Mouse (Mus musculus) layer of hippocampus, adult 8-10 months (tissue): ENCODE results near the gene Il5. TPM values are rescaled to one million over a fixed set of nuclear protein-coding genes. Genes with fewer than 3 reads are reported as not detected.
"Not testable (repeated sequence)": the region's sequence is repeated elsewhere in the genome, so short reads cannot be mapped to it uniquely, and the experiment has no call there.

Source experiments
- DNase-seq, 2 experiments: peaks; one replicate each; pipeline ENCODE4 v3.0.0; 2022; ENCODE audit warnings: low spot score in 2 of 2
- total RNA-seq, 4 experiments: library from RNA; stranded (reverse); gene quantifications; 2 replicates each; pipeline ENCODE4 v1.2.4; 2022

The Il5 gene
- total RNA-seq, 4 experiments from 2014 or later = not detected

- DNase-seq = no peak
Observed at GRCm38 (mm10) chr11:53742353-53742752, 21.8 kb downstream of the Il5 start.

GRCm38 (mm10) chr11:53745260-53745659 lies 24.7 kb downstream of the Il5 start:
- no peak for DNase-seq

- no peak for DNase-seq
Observed at GRCm38 (mm10) chr11:53747985-53748384, 27.4 kb downstream of the Il5 start.

GRCm38 (mm10) chr11:53748614-53749013 lies 28.0 kb downstream of the Il5 start:
- no peak for DNase-seq

GRCm38 (mm10) chr11:53749306-53749705 lies 28.7 kb downstream of the Il5 start:
- DNase-seq = no peak

- no peak for DNase-seq
Observed at GRCm38 (mm10) chr11:53749716-53750352, 29.2 kb downstream of the Il5 start.

GRCm38 (mm10) chr11:53755011-53755595 lies 34.5 kb downstream of the Il5 start:
- no peak for DNase-seq

- no peak for DNase-seq
Observed at GRCm38 (mm10) chr11:53757612-53758011, 37.0 kb downstream of the Il5 start.

- not testable (repeated sequence) for DNase-seq
Observed at GRCm38 (mm10) chr11:53758033-53758432, 37.4 kb downstream of the Il5 start.

GRCm38 (mm10) chr11:53758791-53759351 lies 38.3 kb downstream of the Il5 start:
- no peak for DNase-seq

GRCm38 (mm10) chr11:53759545-53760406 lies 39.2 kb downstream of the Il5 start:
- no peak for DNase-seq

- no peak for DNase-seq
Observed at GRCm38 (mm10) chr11:53761284-53761683, 40.7 kb downstream of the Il5 start.

- no peak for DNase-seq
Observed at GRCm38 (mm10) chr11:53761822-53762221, 41.2 kb downstream of the Il5 start.

GRCm38 (mm10) chr11:53762426-53762825 lies 41.8 kb downstream of the Il5 start:
- no peak for DNase-seq

GRCm38 (mm10) chr11:53762827-53763495 lies 42.4 kb downstream of the Il5 start:
- no peak for DNase-seq

- DNase-seq = peak; percentile 72
Observed at GRCm38 (mm10) chr11:53763496-53764140, 43.0 kb downstream of the Il5 start.

GRCm38 (mm10) chr11:53764581-53764980 lies 44.0 kb downstream of the Il5 start:
- DNase-seq = no peak

GRCm38 (mm10) chr11:53768422-53769184 lies 48.0 kb downstream of the Il5 start:
- DNase-seq = no peak

- no peak for DNase-seq
Observed at GRCm38 (mm10) chr11:53769185-53769576, 48.6 kb downstream of the Il5 start.

- peak; percentile 75 to 79 for DNase-seq
Observed at GRCm38 (mm10) chr11:53769760-53770124, 49.1 kb downstream of the Il5 start, which contains the start of gene Irf1. Gene Irf1, plus strand, starts transcription at chr11:53770014.
